ENCODE assay signal across 24 mouse cellular contexts in genomic region chr12:86280000-86280399, GRCm38 (mm10). TPM values are rescaled to one million over a fixed set of nuclear protein-coding genes. Genes with fewer than 3 reads are reported as not detected.
DNase-seq lines count a peak whose midpoint lies in the region; ATAC-seq lines count a peak whose summit lies in the region.
"Had no signal": no experiment of that assay in that cellular context is flagged by ENCODE, and none has a peak within 500 bp of the region (broad histone marks: within the 10 kb centered on the region; RNA-seq: fewer than 3 reads in every experiment).

No protein-coding gene starts in this region.

- peak; percentile 58; the same call in 1 of the 2 replicates for ATAC-seq in midbrain, embryonic 12.5 days (ENCODE audit: low FRiP score, low read depth)
- ATAC-seq in midbrain, embryonic 16.5 days = no peak

- H3K9me3 ChIP-seq in midbrain, embryonic 12.5 days = no peaks in the 10 kb centered on the region
- no peaks in the 10 kb centered on the region for H3K9me3 ChIP-seq in midbrain, embryonic 16.5 days (replicated peaks; ENCODE audit: control insufficient read depth, low read length, poor library complexity, severe bottlenecking)
- H3K9me3 ChIP-seq: heart, embryonic 13.5 days; kidney, embryonic 15.5 days; liver, embryonic 13.5 days; neural tube, embryonic 12.5 days had no signal

- 20% methylated on average over 10 of the region's 10 CpGs for WGBS in midbrain, embryonic 12.5 days
- WGBS in midbrain, embryonic 16.5 days = 23% methylated on average over 10 of the region's 10 CpGs

- H3K36me3 ChIP-seq in midbrain, embryonic 12.5 days = peaks cover 11% of the 10 kb centered on the region; the same call in 1 of the 2 replicates
- peaks cover 6% of the 10 kb centered on the region for H3K36me3 ChIP-seq in midbrain, embryonic 16.5 days (ENCODE audit: control insufficient read depth, insufficient read depth, low read length)

- H3K9ac ChIP-seq in midbrain, embryonic 12.5 days (replicated peaks) = no peak overlapping the region
- H3K9ac ChIP-seq in midbrain, embryonic 16.5 days (ENCODE audit: low read depth, low read length) = no peak overlapping the region
- H3K9ac ChIP-seq: heart, embryonic 13.5 days; kidney, embryonic 15.5 days; liver, embryonic 13.5 days; neural tube, embryonic 12.5 days had no signal

- intact Hi-C loops in heart, postnatal 25 days (cut with DNase I) = loop anchor here (10.0 kb wide), 1 partner anchor 335 kb away; no protein-coding TSS in a partner anchor

- H3K4me2 ChIP-seq in midbrain, embryonic 12.5 days (replicated peaks) = no peak overlapping the region
- H3K4me2 ChIP-seq in midbrain, embryonic 16.5 days (ENCODE audit: low read length) = no peak overlapping the region
- H3K4me2 ChIP-seq: heart, embryonic 13.5 days; kidney, embryonic 15.5 days; liver, embryonic 13.5 days; neural tube, embryonic 12.5 days had no signal

- H3K4me3 ChIP-seq in midbrain, embryonic 12.5 days = no peak overlapping the region
- H3K4me3 ChIP-seq in midbrain, embryonic 16.5 days (ENCODE audit: low read depth, low read length) = no peak overlapping the region
- H3K4me3 ChIP-seq: heart, adult 2 months; heart, embryonic 13.5 days; kidney, embryonic 15.5 days; liver, embryonic 13.5 days; neural tube, embryonic 12.5 days had no signal

- H3K27ac ChIP-seq in midbrain, embryonic 12.5 days (replicated peaks) = no peak overlapping the region
- no peak overlapping the region for H3K27ac ChIP-seq in midbrain, embryonic 16.5 days (ENCODE audit: low read length)
- H3K27ac ChIP-seq: heart, adult 2 months; heart, embryonic 13.5 days; kidney, embryonic 15.5 days; liver, embryonic 13.5 days; neural tube, embryonic 12.5 days; stomach, postnatal 0 days had no signal

- peak; percentile 26 for DNase-seq in embryo, embryonic 11 days
- DNase-seq in embryo, embryonic 10 days (ENCODE audit: low spot score) = no peak
- peak; percentile 85 for DNase-seq in heart, adult 11 months
- DNase-seq in heart, postnatal 25 days (ENCODE audit: low spot score) = no peak
- DNase-seq in retina, postnatal 1 day = peak; percentile 87
- no peak for DNase-seq in cerebellum, postnatal 4 days (ENCODE audit: low spot score in 2 of 2)
- DNase-seq: adrenal gland, postnatal 14 days; cerebellum, adult 9-11 months; gastrocnemius, postnatal 25 days; heart, adult 2 months; heart, postnatal 14 days; kidney, adult 11 months; kidney, postnatal 36 days; liver, embryonic 13.5 days; lung, adult 2 months; lung, postnatal 14 days; thymus, adult 2 months; thymus, postnatal 4 days had no signal

- H3K27me3 ChIP-seq in midbrain, embryonic 12.5 days = no peaks in the 10 kb centered on the region
- no peaks in the 10 kb centered on the region for H3K27me3 ChIP-seq in midbrain, embryonic 16.5 days (ENCODE audit: control insufficient read depth, insufficient read depth, low read depth, low read length)
- H3K27me3 ChIP-seq: heart, embryonic 13.5 days; kidney, embryonic 15.5 days; liver, embryonic 13.5 days; neural tube, embryonic 12.5 days had no signal

- H3K4me1 ChIP-seq in midbrain, embryonic 12.5 days = peaks cover 36% of the 10 kb centered on the region
- peaks cover 5% of the 10 kb centered on the region; the same call in 1 of the 2 replicates for H3K4me1 ChIP-seq in midbrain, embryonic 16.5 days (ENCODE audit: control insufficient read depth, insufficient read depth, low read length)
- H3K4me1 ChIP-seq: kidney, embryonic 15.5 days; liver, embryonic 13.5 days; neural tube, embryonic 12.5 days had no signal

RNA-seq across cellular contexts. Expression of gene Gpatch2l, which starts 38.3 kb away (rescaled TPM):
- total RNA-seq in heart, postnatal 25 days (2021) = 10 to 100 TPM; 12.6 to 13.8 TPM
- polyA plus RNA-seq in midbrain, embryonic 12.5 days (2016; fragmentation: Nextera tagmentation; extraction: Ambion mirVana) = 24.6 and 26.4 TPM in 2 replicates
- 30.3 and 34.9 TPM in 2 replicates for polyA plus RNA-seq in midbrain, embryonic 16.5 days (2015; fragmentation: Nextera tagmentation; extraction: Ambion mirVana)

Comparison
In these comparisons a context has a peak if more than half of its experiments do, and no peak if none do; other contexts are left out.
1. DNase-seq: peak in embryo, embryonic 11 days (single experiment), heart, adult 11 months (single experiment) and retina, postnatal 1 day (single experiment); none in embryo, embryonic 10 days (single experiment), heart, postnatal 25 days (single experiment) and cerebellum, postnatal 4 days (0 of 2).